Mouse (Mus musculus) thymus, postnatal 4 days (tissue): ENCODE measurements at regions not wholly inside any gene's neighbourhood (a gene's known extent, or its start where the extent isn't known, plus 50 kb on each side); places are given as distances from the start of the nearest gene placed in this dataset.

Experiments used
- DNase-seq: peaks from one replicate; pipeline ENCODE4 v3.0.0; 2021

DNA sequence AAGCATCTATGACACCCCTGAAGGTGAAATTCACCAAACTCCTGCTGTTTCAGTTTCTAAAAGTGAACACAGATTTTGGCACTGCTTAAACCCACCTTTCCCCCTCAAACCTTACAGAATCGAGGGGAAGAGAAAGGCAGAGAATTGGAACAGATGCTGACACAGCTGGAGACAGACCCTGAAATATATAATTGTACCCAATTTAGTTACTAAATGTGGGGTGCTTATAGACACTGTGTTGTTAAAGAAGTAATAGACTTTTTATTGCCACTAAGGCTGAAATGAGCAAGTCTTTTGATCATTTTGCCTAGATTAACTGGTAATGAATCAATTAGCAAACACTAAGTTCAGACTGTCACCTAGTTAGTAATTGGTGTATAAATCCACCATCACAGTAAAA is 341.8 kb upstream of the Fam98a start:
- DNase-seq: no peak

GRCm38 (mm10) chr17:75892156-75892555 is 340.4 kb upstream of the Fam98a start:
- DNase-seq: no peak

DNA sequence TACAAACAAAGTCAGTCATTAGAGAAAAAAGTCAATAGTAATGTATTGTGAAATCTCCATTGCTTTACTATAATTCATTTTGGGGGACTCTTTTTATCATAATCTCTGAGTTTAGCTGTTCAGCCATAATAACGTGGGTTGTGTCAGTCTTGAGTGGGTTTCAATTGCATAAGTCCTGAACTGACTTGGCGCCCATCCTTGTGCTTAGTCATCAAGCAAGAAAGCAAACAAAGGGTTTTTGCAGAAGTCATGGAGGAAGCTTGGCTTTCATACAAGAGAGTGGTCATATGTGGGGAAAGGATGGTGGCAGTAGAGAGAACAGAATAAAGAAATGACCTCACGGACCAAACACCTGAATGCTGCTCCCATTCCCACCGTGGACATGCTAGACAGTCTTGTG is 339.8 kb upstream of the Fam98a start:
- no peak for DNase-seq

GRCm38 (mm10) chr17:75877848-75878247 is 326.1 kb upstream of the Fam98a start:
- no peak for DNase-seq

DNA sequence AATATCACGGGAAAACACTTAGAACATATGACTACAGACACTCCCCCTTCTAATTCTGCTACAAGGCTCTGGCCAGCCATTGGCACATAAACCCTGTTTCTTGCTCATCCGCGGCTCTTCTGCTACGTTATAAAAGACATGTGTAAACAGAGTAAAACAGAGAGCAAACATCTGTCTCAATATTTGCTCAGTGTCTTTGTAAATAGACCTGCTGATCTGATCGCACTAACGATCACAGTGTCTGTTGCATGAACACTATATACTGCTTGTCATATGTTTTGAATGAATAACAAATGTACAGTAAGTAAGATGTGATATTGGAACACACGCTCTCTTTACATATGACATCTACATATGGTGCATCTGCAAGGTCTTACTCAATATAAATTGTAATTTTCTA is 325.1 kb upstream of the Fam98a start:
- DNase-seq: no peak

DNA sequence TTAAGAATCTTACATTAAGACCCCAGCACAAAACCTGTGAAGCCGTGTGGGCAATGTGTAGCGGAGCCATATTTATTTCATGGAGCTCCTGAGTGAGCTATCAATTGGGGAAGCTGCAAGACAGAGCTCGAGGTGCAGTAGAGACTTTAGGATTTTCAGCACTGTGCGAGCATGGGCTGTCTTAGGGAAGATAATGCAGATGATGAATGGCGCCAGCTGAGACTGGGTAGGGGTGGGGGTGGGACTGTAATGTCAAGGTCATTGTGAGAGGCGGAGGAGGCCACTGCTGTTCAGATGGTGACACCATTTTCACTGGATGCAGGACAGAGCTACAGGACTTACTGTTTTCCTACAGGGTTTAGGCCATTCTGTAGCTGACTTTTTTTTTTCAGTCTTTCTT is 322.8 kb upstream of the Fam98a start:
- no peak for DNase-seq

DNA sequence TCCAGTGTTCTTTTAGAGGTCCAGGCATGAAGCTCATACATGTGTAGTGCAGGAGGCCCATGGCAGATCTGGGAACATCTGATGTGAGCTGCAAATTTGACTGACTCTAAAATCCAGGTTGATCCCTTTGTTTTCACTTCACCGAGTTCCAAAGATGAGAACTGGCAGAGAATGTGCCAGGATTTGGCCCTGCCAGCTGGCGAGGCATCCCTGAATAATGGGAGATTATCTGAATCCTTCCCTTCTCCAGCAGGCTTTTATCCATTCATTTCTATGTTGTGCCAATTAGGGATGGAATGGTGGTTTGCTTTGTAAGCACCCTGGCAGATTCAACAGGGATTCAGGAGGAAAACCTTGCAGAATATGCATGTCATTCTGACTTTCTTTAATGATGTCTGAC is 318.7 kb upstream of the Fam98a start:
- DNase-seq: no peak

GRCm38 (mm10) chr17:75857015-75857414 is 305.3 kb upstream of the Fam98a start:
- DNase-seq: no peak

DNA sequence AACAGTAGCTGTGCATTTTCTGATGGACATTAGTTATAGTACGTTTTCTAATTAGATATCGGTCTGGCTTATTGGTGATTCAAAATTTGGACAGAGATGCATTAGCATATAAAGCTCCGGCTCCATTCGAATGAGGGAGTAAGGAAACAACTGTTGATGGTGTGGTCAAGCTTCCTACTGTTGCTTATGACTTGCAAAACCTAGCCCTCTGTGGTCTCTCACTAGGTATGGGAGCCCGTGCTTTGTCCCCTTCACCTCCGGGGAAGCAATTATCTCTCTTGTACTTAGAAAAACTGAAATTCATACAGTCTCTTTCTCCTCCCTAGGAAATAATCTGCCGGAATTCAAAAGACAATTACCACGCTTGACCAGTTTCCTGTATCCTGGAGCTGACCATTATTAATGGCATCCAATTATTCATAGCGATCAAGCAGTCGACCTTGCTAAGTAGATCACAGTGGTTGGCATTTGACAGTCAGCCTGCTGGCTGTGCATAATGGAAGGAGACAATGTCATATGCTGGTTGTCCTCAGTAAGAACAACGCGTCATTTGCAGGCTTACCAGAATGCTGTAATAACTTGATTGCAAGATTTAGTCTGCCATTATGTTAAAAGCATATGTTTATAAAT is 264.4 kb upstream of the Fam98a start:
- DNase-seq: no peak

GRCm38 (mm10) chr17:75812163-75812562 is 260.4 kb upstream of the Fam98a start:
- no peak for DNase-seq

GRCm38 (mm10) chr17:75808524-75809326 is 257.0 kb upstream of the Fam98a start:
- DNase-seq: no peak

GRCm38 (mm10) chr17:75808025-75808424 is 256.3 kb upstream of the Fam98a start:
- DNase-seq: no peak

GRCm38 (mm10) chr17:75804358-75804757 is 252.6 kb upstream of the Fam98a start:
- DNase-seq: no peak

DNA sequence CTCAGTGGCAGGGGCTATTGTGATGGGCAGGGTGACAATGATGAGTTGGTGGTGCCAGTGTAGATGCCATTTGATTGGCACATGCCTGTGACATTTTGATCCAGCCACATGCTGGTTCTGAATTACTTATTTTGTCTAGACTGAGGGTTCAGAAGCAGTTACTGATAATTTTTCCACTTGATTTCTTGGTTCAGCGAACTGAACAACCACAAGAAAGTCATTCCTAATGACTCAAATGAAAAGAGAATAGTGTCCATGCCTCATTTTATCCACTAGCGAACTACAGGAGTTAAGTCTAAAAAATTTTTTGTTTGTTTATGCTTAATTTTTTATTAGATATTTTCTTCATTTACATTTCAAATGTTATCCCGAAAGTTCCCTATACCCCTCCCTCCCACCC is 244.6 kb upstream of the Fam98a start:
- no peak for DNase-seq

DNA sequence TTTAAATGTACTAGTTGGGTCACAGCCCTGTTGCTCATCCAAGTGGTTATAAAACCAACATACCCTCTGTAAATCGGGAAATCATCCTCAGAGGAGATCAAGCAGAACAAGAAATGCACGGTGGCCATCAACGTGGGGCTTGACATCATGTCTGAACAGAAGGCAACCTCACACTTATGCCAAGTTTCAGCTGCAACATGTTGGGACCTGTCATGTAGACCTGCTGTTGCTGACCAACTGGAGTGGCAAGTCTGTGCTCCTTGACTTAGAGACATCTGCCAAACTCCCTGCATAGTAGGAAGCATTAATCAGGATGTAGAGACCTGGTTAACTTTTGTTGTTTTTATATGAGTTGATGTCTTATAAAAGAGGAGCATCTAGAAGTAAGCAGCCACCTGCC is 244.0 kb upstream of the Fam98a start:
- no peak for DNase-seq

GRCm38 (mm10) chr17:75779770-75780169 is 228.0 kb upstream of the Fam98a start:
- no peak for DNase-seq

DNA sequence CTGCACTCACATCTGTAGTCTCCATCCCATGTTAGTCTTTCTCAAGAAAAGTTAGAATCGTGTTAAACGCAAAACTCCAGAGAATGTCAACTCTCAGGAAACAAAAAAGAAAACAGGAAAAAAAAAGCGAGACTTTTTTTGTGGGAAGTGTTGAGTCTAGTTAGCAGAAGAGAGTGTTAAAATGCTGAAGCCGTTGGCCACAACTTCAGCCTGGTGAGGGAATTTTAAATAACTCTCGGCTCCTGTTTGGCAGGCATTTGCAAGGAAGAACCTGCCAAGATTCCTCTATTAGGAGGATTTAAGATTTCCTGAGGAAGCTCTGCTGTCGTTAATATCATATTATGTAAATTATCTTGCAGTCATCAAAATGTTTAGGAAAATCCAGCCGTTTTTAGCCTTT is 224.9 kb upstream of the Fam98a start:
- no peak for DNase-seq

DNA sequence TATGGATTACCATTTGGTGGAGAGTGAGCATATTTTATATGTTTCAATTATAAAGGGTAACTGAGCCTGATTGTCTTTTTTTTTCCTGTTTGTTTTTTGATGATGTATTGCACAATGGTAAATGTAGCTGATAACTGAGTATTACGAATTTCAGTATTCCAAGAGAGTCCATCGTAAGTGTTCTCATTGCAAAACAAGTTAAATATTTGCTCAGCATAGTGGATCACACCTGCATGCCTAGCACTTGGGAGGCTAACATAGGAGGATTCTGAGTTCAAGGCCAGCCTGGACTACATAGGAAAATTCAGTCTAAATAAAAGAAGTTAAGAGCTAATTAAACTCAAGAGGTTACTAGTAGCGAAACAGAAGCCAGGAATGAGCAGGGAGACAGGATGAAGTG is 223.8 kb upstream of the Fam98a start:
- no peak for DNase-seq

- DNase-seq: no peak
Measured at GRCm38 (mm10) chr17:75772861-75773260, 221.1 kb upstream of the Fam98a start.

- no peak for DNase-seq
Measured at GRCm38 (mm10) chr17:75768654-75769053, 216.9 kb upstream of the Fam98a start.

DNA sequence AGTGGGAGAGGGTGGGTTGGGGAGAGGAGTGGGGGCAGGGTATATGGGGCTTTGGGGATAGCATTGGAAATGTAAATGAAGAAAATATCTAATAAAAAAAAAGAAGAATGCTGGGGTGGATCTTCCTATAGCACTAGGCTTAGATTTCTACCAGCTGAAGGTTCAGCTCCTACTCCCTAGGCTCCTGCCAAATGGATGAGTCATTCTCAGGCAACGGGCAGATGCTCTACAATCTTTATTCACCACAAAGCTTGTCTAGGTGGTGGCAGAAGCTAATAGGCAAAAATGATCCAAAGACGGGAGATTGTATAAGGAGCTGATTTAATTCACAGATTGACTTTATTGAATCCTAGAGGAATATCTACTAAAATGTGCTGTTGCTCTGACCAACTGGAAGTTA is 211.6 kb upstream of the Fam98a start:
- no peak for DNase-seq

DNA sequence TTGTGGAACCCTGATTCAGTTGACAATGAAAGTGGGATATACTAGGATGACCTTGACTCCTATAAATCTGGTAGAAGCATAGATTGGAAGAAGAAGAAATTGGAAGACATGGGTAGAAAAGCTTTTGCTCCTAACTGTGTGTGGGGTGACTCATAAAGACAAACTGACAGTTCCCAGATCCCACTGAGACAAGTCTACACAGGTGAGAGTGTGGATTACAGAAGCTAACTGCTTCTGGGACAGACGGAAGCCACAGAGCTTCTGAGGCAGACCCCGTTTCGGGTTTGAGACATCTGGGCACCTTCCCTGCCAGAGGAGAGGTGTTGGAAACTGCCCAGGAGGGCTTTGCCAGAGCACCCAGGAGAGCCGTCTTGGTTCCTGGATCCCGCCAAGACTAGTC is 204.7 kb upstream of the Fam98a start:
- DNase-seq: no peak

DNA sequence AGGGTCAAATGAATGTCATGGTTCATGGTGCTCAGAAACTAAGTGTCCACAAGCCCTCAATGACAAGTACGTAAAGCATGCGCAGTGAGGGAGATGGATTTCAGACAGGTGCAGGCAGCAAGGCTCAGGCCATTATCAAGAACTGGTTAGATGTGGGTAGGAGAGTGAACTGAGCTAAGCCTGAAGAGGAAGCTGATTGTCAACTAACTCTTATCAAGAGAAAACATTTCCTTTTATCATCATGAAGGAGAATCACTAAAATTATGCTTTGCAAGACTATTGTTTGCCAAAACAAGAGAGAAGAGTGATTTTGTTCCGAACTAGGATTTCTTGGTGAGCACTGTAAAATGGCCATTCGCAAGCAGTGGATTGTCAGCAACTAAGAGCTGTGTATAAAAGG is 164.7 kb upstream of the Fam98a start:
- DNase-seq: no peak

- DNase-seq: no peak
Measured at GRCm38 (mm10) chr17:75714578-75714977, 162.8 kb upstream of the Fam98a start.

DNA sequence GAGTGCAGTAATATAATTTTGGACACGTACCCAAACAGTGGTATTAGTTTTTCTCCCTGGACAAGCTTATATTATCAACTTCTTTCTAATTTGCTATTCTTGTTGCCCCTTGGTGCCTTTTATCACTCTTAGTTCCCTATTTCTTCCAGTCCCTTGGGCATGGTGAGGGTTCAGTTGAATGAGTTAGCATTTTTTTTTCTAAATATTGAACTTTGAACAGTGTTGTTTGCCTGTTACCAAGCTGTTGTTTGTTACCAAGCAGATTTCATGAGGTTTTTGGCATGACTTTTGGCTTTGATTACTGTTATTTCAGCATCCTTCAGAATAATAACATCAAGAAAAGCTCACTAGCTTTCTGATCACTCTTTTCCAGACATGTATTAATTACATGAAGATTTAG is 162.3 kb upstream of the Fam98a start:
- DNase-seq: no peak
